Mouse (Mus musculus) heart, embryonic 10.5 days (tissue): Measurements from ENCODE around the gene Gm20431. TPM values are rescaled to one million over a fixed set of nuclear protein-coding genes. Genes with fewer than 3 reads are reported as not detected.

Source experiments
- DNase-seq: peaks from one replicate; pipeline ENCODE4 v3.0.0-alpha.2; 2017; ENCODE audit warnings: low spot score
- H3K27ac ChIP-seq: fragments of 300-500 bp; sonication (generic); 2 replicates; pipeline ENCODE4 v1.5.1; 2016; ENCODE audit warnings: mild to moderate bottlenecking
- H3K27me3 ChIP-seq: fragments of 300-500 bp; sonication (generic); 2 replicates; pipeline ENCODE4 v1.6.1; 2016; ENCODE audit warnings: mild to moderate bottlenecking; ENCODE audit not compliant: poor library complexity, insufficient read depth, severe bottlenecking
- H3K36me3 ChIP-seq: fragments of 300-500 bp; sonication (generic); 2 replicates; pipeline ENCODE4 v1.6.1; 2016; ENCODE audit warnings: mild to moderate bottlenecking, moderate library complexity
- H3K4me1 ChIP-seq: fragments of 300-500 bp; sonication (generic); 2 replicates; pipeline ENCODE4 v1.6.1; 2016; ENCODE audit warnings: mild to moderate bottlenecking
- H3K4me3 ChIP-seq: fragments of 300-500 bp; sonication (generic); 2 replicates; pipeline ENCODE4 v1.5.1; 2016; ENCODE audit warnings: mild to moderate bottlenecking, moderate library complexity
- H3K9me3 ChIP-seq: fragments of 300-500 bp; sonication (generic); 2 replicates; pipeline ENCODE4 v1.6.1; 2016; ENCODE audit warnings: mild to moderate bottlenecking, moderate library complexity
- WGBS: fragments of 180-500 bp; shearing (Covaris S2); methylation state at CpG from one replicate; pipeline ENCODE4 v1.1.7; 2016; 5-methylcytosine and 5-hydroxymethylcytosine counted together
- polyA plus RNA-seq: library from polyadenylated mRNA; unstranded; fragments of >200 nt; fragmentation: Nextera tagmentation; extraction: Ambion mirVana; gene quantifications from 2 replicates; pipeline ENCODE4 v1.2.1, GENCODE M21; 2016

The Gm20431 gene
- 0.36 and 3.9 TPM in 2 replicates for polyA plus RNA-seq

DNA sequence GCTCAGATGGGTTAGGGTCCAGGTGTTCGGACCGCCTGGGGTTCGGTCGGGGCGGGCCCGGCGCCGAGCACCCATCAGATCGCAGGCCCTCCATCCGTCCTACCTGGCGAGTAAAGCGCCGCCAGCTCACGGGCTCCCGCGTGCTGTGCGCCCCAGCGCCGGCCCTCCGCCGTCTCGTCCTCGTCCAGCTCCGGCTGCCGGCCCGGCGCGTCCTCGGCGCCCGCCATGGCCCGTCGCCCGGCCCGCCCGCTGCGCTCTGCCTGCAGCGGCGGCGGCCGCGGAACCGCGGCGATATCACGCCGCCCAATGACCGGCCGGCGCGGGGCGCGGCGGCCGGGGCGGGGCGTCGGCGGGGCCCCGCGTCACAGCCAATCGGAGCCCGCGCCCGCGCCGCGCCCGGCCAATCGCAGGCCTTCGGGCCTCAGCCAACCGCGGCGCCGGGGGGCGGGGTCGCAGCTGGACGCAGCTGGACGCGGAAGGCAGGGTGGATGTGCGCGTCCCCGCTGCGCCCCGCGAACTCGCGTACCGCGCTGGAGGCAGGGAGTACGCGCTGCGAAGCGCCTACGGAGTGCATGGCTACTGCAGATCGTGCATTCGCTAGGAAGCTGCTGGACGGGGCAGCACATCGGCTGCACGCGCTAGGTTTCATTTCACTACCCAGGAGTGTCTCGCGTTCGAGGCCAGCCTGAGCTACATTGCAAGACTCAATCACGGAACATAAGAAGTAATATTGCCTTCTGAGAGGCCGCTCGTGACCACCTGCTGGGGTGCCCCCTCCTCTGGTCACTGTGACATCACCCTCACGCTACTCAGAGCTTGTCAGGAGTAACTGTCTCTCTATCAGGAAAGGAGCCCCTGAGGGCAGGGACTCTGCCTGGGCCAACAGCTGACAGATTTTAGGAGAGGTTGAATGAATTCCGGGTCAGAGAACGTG lies at the start of gene Gm20431:
TSS of gene Gm20431 (minus strand) at position 227 of the 934 bp plus-strand sequence.
- peak; percentile 95 for DNase-seq
- WGBS, result 2% methylated on average over 109 of the region's 110 CpGs
- Histone ChIP-seq H3K9me3 (no peaks in the 10 kb centered on the region), H3K36me3 (peaks cover 8% of the 10 kb centered on the region), H3K4me3 (peak within 1 kb of the TSS; percentile 84), H3K4me1 (peaks cover 50% of the 10 kb centered on the region), H3K27me3 (peaks cover 6% of the 10 kb centered on the region; the same call in 1 of the 2 replicates), H3K27ac (peak within 1 kb of the TSS; percentile 91)

DNA sequence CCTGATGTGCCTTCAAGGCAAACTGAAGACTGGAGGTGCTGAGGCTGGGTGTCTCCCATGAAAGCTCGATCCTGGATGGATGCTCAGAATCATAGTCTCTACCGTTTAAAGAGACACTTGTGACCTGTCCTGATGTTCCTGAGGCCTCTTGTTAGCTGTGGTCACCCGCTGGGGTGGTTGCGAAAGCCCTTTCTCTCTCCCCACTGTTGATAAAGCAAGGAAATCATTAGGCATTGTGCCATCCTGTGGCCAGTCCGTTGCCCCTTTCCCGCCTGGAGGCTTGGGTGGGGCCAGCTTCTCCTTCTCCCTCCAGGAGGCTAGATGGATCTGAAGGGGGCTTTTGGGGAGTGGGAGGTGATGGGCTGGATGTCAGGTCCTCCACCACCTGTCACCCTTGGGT lies 49.3 kb upstream of the Gm20431 start:
- WGBS, result 68% methylated on average over 6 of the region's 6 CpGs
- no peak overlapping the region for H3K27ac ChIP-seq

GRCm38 (mm10) chr2:167709969-167710368 lies 48.7 kb upstream of the Gm20431 start:
- WGBS, result 65% methylated on average over 6 of the region's 6 CpGs
- Histone ChIP-seq H3K27ac (no peak overlapping the region), H3K36me3 (no peaks in the 10 kb centered on the region), H3K27me3 (peaks cover 31% of the 10 kb centered on the region), H3K9me3 (no peaks in the 10 kb centered on the region), H3K4me3 (no peak overlapping the region), H3K4me1 (peaks cover 38% of the 10 kb centered on the region)
- no peak for DNase-seq

More for the DNA sequence above, 49.3 kb upstream of the Gm20431 start:
- Histone ChIP-seq H3K4me3 (no peak overlapping the region), H3K36me3 (no peaks in the 10 kb centered on the region), H3K4me1 (peaks cover 39% of the 10 kb centered on the region), H3K27me3 (peaks cover 26% of the 10 kb centered on the region), H3K9me3 (no peaks in the 10 kb centered on the region)
- no peak for DNase-seq

DNA sequence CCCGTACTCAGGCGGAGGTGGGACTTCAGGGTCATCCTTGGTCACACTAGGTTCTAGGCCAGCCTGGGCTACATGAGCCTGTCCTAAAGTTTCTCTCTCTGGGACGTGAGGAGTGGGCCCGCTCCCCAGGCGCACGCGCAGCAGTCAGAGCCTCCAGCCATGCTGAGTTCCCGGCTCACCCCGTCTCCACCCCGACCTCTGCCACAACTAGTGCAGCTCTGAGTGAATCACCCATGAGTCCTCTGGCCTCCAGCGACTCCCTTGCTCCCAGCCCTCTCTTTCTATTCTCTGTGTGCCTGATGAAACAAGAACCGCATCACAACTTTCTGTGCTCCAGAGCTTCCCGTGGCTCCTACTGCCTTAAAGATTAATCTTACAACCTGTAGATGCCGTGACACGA lies 47.1 kb upstream of the Gm20431 start:
- WGBS, result 57% methylated on average over 15 of the region's 15 CpGs
- no peaks in the 10 kb centered on the region for H3K9me3 ChIP-seq
- H3K36me3 ChIP-seq, result no peaks in the 10 kb centered on the region
- H3K27ac ChIP-seq, result no peak overlapping the region
- H3K27me3 ChIP-seq, result peaks cover 39% of the 10 kb centered on the region
- no peak for DNase-seq
- peaks cover 42% of the 10 kb centered on the region for H3K4me1 ChIP-seq
- H3K4me3 ChIP-seq, result no peak overlapping the region

DNA sequence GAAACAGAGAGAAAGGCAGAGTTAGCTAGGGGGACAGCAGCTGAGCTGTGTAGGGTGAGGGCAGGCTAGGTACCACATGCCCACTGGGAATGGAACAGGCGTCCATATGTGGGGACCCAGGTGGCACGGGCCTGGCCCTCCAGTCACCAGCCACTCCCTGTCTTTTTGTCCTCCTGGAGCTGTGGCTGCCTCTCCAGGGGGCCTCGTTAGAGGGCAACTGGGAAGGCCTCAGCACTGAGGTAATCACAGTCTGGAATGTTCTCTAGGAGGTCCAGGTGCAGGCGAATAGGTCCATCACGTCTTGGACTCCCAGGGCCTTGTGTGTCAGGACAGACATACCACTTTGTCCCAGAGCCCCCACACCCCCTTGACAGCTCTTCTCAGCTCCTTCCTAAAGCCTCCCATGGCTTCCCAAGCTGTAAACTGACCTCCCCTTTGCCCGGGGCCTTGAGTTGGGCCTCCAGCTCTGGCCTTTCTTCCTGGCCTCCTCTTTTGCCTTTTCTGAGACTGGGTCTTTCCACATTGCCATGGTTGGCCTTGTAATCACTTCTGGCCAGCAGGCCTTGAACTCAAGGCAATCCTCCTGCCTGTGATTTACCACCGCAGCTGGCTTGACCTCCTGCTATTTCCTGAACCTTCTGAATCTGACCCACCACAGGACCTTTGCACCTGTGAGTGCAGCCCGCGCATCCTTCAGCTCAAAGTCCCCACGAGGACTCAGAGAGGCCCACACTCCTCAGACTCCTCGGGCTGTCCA lies 45.1 kb upstream of the Gm20431 start:
- DNase-seq, result no peak
- Histone ChIP-seq H3K36me3 (no peaks in the 10 kb centered on the region), H3K4me1 (peaks cover 35% of the 10 kb centered on the region), H3K9me3 (no peaks in the 10 kb centered on the region), H3K27ac (peak overlapping the region; percentile 52), H3K4me3 (no peak overlapping the region), H3K27me3 (peaks cover 39% of the 10 kb centered on the region)
- WGBS, result 74% methylated on average over 11 of the region's 11 CpGs

DNA sequence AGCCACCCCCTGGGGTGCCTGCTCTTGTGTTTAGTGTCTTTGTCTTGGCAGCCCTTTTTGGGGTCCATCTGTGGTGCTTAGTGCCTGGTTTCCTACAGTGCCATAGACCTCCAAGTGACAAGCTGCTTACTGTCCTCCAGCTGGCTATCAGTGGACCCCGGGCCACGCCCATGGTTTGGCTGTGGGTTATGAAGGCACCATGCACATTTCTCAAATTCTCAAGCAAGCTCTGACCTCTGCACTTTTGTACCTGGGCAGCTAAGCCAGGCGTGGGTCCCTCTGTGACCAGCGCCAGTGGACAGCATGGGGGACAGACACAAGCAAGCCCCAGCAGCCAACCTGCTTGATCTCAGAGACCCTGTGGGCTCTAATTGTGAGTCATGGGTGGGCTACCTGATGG lies 43.1 kb upstream of the Gm20431 start:
- H3K9me3 ChIP-seq, result no peaks in the 10 kb centered on the region
- DNase-seq, result no peak
- 0 out of 2 replicates have a peak overlapping the region, but pooled peaks have one; percentile 22 for H3K27ac ChIP-seq
- no peak overlapping the region for H3K4me3 ChIP-seq
- 78% methylated on average over 4 of the region's 4 CpGs for WGBS
- H3K27me3 ChIP-seq, result peaks cover 33% of the 10 kb centered on the region
- H3K36me3 ChIP-seq, result no peaks in the 10 kb centered on the region
- peaks cover 35% of the 10 kb centered on the region for H3K4me1 ChIP-seq

- Histone ChIP-seq H3K4me1 (peaks cover 32% of the 10 kb centered on the region), H3K27me3 (peaks cover 20% of the 10 kb centered on the region), H3K36me3 (no peaks in the 10 kb centered on the region), H3K4me3 (no peak overlapping the region), H3K27ac (peak overlapping the region; percentile 2; the same call in 1 of the 2 replicates), H3K9me3 (no peaks in the 10 kb centered on the region)
- 74% methylated on average over 6 of the region's 6 CpGs for WGBS
- DNase-seq, result no peak
These were observed 40.8 kb upstream of the Gm20431 start for GRCm38 (mm10) chr2:167702126-167702525.

GRCm38 (mm10) chr2:167701472-167701871 lies 40.2 kb upstream of the Gm20431 start:
- Histone ChIP-seq H3K27ac (peak overlapping the region; percentile 2; the same call in 1 of the 2 replicates), H3K9me3 (no peaks in the 10 kb centered on the region), H3K27me3 (peaks cover 18% of the 10 kb centered on the region), H3K4me3 (no peak overlapping the region), H3K4me1 (peaks cover 31% of the 10 kb centered on the region), H3K36me3 (no peaks in the 10 kb centered on the region)
- WGBS, result 75% methylated on average over 5 of the region's 5 CpGs
- no peak for DNase-seq

GRCm38 (mm10) chr2:167700018-167700417 lies 38.7 kb upstream of the Gm20431 start:
- DNase-seq, result no peak
- no peak overlapping the region for H3K4me3 ChIP-seq
- no peak overlapping the region for H3K27ac ChIP-seq
- H3K36me3 ChIP-seq, result no peaks in the 10 kb centered on the region
- H3K4me1 ChIP-seq, result peaks cover 24% of the 10 kb centered on the region
- H3K27me3 ChIP-seq, result peaks cover 8% of the 10 kb centered on the region
- 69% methylated on average over 5 of the region's 5 CpGs for WGBS
- no peaks in the 10 kb centered on the region for H3K9me3 ChIP-seq

- H3K4me3 ChIP-seq, result peak overlapping the region; percentile 3; the same call in 1 of the 2 replicates
- peaks cover 21% of the 10 kb centered on the region for H3K4me1 ChIP-seq
- 30% methylated on average over 5 of the region's 5 CpGs for WGBS
- H3K36me3 ChIP-seq, result no peaks in the 10 kb centered on the region
- peaks cover 3% of the 10 kb centered on the region for H3K27me3 ChIP-seq
- no peak for DNase-seq
- H3K27ac ChIP-seq, result peak overlapping the region; percentile 32; the same call in 1 of the 2 replicates
- no peaks in the 10 kb centered on the region for H3K9me3 ChIP-seq
These were observed 36.6 kb upstream of the Gm20431 start for GRCm38 (mm10) chr2:167697902-167698301.

- no peak overlapping the region for H3K4me3 ChIP-seq
- no peaks in the 10 kb centered on the region; the same call in 1 of the 2 replicates for H3K36me3 ChIP-seq
- 91% methylated on average over 7 of the region's 7 CpGs for WGBS
- H3K9me3 ChIP-seq, result no peaks in the 10 kb centered on the region
- H3K4me1 ChIP-seq, result peaks cover 32% of the 10 kb centered on the region
- H3K27ac ChIP-seq, result no peak overlapping the region
- peaks cover 20% of the 10 kb centered on the region for H3K27me3 ChIP-seq
- DNase-seq, result no peak
These were observed 34.8 kb upstream of the Gm20431 start for GRCm38 (mm10) chr2:167696143-167696542.

GRCm38 (mm10) chr2:167695491-167695890 lies 34.2 kb upstream of the Gm20431 start:
- Histone ChIP-seq H3K4me3 (no peak overlapping the region), H3K36me3 (no peaks in the 10 kb centered on the region; the same call in 1 of the 2 replicates), H3K9me3 (no peaks in the 10 kb centered on the region), H3K27me3 (peaks cover 26% of the 10 kb centered on the region), H3K27ac (no peak overlapping the region), H3K4me1 (peaks cover 39% of the 10 kb centered on the region)
- DNase-seq, result no peak
- WGBS, result 88% methylated on average over 14 of the region's 14 CpGs
